Mouse (Mus musculus) embryonic facial prominence, embryonic 10.5 days (tissue): Measurements from ENCODE around the gene Mfsd4a. TPM values are rescaled to one million over a fixed set of nuclear protein-coding genes. Genes with fewer than 3 reads are reported as not detected.

Source experiments
- DNase-seq: peaks from one replicate; pipeline ENCODE4 v3.0.0-alpha.2; 2017; ENCODE audit warnings: low spot score
- H3K27ac ChIP-seq: fragments of 300-500 bp; sonication (generic); replicated peaks from 2 replicates; pipeline ENCODE4 v1.5.1; 2016; ENCODE audit warnings: mild to moderate bottlenecking
- H3K27me3 ChIP-seq: fragments of 300-500 bp; sonication (generic); replicated peaks from 2 replicates; pipeline ENCODE4 v1.6.1; 2016; ENCODE audit warnings: low read depth, mild to moderate bottlenecking; ENCODE audit not compliant: poor library complexity, severe bottlenecking
- H3K36me3 ChIP-seq: fragments of 300-500 bp; sonication (generic); replicated peaks from 2 replicates; pipeline ENCODE4 v1.6.1; 2016; ENCODE audit warnings: mild to moderate bottlenecking, moderate library complexity
- H3K4me1 ChIP-seq: fragments of 300-500 bp; sonication (generic); 2 replicates; pipeline ENCODE4 v1.6.1; 2016
- H3K4me3 ChIP-seq: fragments of 300-500 bp; sonication (generic); 2 replicates; pipeline ENCODE4 v1.5.1; 2016; ENCODE audit warnings: mild to moderate bottlenecking, moderate library complexity
- H3K9me3 ChIP-seq: fragments of 300-500 bp; sonication (generic); 2 replicates; pipeline ENCODE4 v1.6.1; 2016; ENCODE audit warnings: mild to moderate bottlenecking
- whole genome bisulfite sequencing: fragments of 180-500 bp; shearing (Covaris S2); methylation state at CpG from one replicate; pipeline ENCODE4 v1.1.7; 2016; 5-methylcytosine and 5-hydroxymethylcytosine counted together
- polyA plus RNA-seq: library from polyadenylated mRNA; unstranded; fragments of >200 nt; fragmentation: Nextera tagmentation; extraction: Ambion mirVana; gene quantifications from 2 replicates; pipeline ENCODE4 v1.2.1, GENCODE M21; 2016

Gene Mfsd4a
- polyA plus RNA-seq, 1 experiment from 2014 or later, result 12.5 TPM

DNA sequence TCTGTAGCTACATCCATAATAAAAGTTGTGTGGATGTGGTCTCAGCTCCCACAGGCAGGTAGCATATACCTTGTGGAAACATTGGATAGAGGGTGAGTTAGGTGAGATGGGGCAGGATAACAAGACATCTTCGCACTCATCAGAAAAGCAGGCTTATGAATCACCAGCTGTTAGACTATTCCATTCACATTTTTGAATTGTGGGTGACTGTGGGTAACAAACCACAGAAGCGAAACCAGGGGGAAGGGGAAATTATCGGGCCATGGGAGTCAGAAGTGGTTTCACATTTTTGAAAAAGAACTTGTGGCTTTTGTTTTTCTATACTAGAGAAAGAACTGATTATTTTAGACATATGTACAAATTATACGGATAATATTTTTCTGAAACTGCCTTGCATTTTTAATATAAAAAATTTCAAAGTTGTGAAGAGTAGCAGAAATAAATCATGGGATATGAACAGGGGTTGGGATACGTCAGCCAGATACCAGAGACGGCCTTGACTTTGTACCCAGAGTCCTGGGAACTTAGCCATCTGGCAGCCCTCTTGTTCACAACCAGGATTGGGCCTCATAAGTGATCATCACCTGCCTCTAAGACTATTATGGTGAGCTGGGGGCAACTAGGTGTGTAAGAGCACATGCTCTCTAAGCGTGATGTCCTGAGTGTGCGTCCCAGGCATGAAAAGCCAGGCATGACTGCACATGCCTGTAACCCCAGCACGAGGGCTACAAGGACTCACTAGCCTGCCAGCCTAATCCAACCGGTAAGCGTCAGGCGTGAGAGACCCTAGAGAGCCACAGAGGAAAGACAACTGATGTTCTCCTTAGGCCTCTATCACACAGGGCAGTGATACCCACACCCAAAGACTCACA, 74.5 kb downstream of the Mfsd4a start:
- WGBS, result 86% methylated on average over 12 of the region's 12 CpGs
- H3K4me3 ChIP-seq, result no peak overlapping the region
- H3K36me3 ChIP-seq, result no peaks in the 10 kb centered on the region
- no peaks in the 10 kb centered on the region for H3K4me1 ChIP-seq
- H3K27me3 ChIP-seq, result no peaks in the 10 kb centered on the region
- H3K9me3 ChIP-seq, result no peaks in the 10 kb centered on the region
- DNase-seq, result no peak
- H3K27ac ChIP-seq, result no peak overlapping the region

DNA sequence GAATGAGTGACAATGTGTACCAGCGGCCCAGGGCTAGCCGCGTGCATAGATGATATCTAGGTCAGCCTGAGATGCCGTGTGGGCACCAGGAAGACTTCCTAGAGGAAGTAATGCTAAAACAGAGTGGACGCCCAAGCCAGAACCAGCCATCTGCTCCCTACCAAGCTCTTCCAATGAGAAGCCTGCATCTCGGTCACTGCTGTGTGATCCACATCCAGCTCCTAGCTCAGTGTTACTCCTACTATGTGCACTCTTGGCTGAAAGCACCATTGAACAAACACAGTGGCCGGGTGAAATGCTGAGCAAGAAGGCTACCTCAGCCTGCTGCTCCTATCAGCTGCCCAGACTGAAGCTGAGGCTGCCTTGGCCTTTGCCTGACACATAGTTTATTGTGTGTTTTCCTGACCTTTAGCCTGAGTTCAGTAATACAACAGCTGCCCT, 75.3 kb downstream of the Mfsd4a start:
- Histone ChIP-seq H3K4me3 (no peak overlapping the region), H3K36me3 (no peaks in the 10 kb centered on the region), H3K27ac (no peak overlapping the region), H3K4me1 (no peaks in the 10 kb centered on the region), H3K27me3 (no peaks in the 10 kb centered on the region), H3K9me3 (no peaks in the 10 kb centered on the region)
- WGBS, result 83% methylated on average over 7 of the region's 7 CpGs
- no peak for DNase-seq

DNA sequence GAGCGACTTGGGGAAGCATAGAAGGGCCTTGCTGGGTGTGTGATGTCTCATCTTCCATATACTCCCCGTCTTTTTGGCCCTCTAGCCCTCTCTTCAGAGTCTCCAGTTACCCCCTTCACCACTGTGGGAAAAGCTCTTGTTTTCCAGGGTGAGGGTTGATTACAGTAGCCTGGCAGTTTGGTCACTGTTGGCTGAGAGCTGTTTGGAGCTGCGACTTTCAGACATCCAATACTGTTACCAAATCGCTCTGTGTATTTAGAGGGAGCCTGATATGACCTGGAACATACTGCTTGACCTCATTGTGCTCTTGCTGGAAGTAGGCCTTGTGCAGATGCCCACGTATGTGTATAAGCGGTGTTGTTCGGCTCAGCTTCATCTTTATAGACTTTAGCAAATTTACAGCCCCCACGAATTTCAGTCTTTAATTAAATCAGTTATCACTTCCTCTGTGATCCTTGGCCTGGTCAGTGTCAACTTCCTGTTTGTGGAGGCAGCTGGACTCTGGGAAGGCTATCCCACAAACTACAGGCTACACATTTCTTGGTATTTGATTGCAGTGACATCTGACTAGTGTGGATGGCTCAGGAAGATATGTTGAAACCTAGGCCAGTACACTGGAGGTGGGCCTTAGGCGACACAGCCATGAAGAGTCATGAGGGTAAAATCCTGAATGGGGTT, 77.6 kb downstream of the Mfsd4a start:
- 85% methylated on average over 9 of the region's 9 CpGs for WGBS
- Histone ChIP-seq H3K36me3 (no peaks in the 10 kb centered on the region), H3K4me3 (no peak overlapping the region), H3K9me3 (no peaks in the 10 kb centered on the region), H3K4me1 (no peaks in the 10 kb centered on the region), H3K27ac (no peak overlapping the region), H3K27me3 (no peaks in the 10 kb centered on the region)
- no peak for DNase-seq

DNA sequence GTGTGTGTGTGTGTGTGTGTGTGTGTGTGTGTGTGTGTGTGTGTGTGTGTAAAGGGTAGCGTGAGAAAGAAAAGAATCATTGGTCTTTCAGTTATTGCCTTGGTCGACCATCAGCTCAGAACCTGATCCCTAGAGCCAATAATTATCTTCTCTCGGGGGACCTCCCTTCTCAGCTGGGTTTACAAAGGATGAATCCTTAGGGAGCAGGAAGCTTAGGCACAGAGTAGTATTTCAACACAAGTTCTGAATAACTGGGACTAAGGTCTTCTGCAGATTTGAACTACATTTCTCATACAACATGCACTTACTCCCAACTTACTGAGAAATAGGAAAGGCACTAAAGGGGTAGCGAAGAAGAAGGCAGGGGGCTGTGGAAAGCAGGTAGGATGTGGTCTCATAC, 78.4 kb downstream of the Mfsd4a start:
- WGBS, result 73% methylated on average over 4 of the region's 4 CpGs
- no peak for DNase-seq
- H3K27ac ChIP-seq, result no peak overlapping the region
- no peaks in the 10 kb centered on the region for H3K27me3 ChIP-seq
- H3K4me3 ChIP-seq, result no peak overlapping the region
- no peaks in the 10 kb centered on the region for H3K9me3 ChIP-seq
- no peaks in the 10 kb centered on the region for H3K4me1 ChIP-seq
- no peaks in the 10 kb centered on the region for H3K36me3 ChIP-seq

DNA sequence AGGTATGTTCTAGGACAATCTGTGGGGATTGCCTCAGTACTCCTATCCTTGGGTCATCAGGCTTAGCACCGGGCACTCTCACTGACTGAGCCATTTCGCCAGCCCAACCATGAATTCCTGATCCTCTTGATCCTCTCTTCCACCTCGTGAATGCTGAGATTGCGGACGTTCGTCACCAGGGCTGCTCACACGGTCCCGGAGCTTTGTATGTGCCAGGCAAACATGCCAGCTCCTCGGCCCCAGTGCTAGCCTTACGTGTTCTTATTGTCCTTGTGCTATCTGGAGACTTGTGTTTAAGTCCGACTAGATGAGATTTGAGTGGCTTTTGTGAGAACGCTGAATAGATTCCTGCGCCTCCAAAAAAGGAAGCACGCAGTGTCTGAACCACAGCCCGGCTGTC, 80.4 kb downstream of the Mfsd4a start:
- no peak overlapping the region for H3K4me3 ChIP-seq
- no peaks in the 10 kb centered on the region for H3K9me3 ChIP-seq
- no peaks in the 10 kb centered on the region for H3K4me1 ChIP-seq
- WGBS, result 76% methylated on average over 15 of the region's 15 CpGs
- no peak for DNase-seq
- H3K27ac ChIP-seq, result no peak overlapping the region
- no peaks in the 10 kb centered on the region for H3K27me3 ChIP-seq
- H3K36me3 ChIP-seq, result no peaks in the 10 kb centered on the region

DNA sequence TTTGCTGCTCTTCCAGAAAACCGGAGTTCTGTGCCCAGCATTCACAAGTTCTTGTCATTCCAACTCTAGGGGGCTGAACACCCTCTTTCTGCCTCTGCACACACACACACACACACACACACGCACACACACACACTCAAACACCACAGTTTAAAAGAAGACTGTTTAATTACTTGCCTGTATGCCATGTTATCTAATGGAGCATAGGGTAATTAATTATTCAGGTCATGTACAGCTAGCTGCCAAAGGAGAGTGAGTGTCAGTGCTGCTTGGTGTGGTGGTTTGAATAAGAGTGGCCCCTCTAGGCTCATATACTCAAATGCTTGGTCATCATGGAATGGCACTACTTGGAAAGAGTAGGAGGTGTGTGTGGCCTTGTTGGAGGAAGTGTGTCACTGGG, 84.1 kb downstream of the Mfsd4a start:
- peaks cover 15% of the 10 kb centered on the region for H3K4me1 ChIP-seq
- no peak for DNase-seq
- H3K27ac ChIP-seq, result no peak overlapping the region
- 83% methylated on average over 2 of the region's 2 CpGs for WGBS
- no peaks in the 10 kb centered on the region for H3K9me3 ChIP-seq
- no peak overlapping the region for H3K4me3 ChIP-seq
- H3K27me3 ChIP-seq, result no peaks in the 10 kb centered on the region; the same call in 1 of the 2 replicates
- H3K36me3 ChIP-seq, result peaks cover 1% of the 10 kb centered on the region; the same call in 1 of the 2 replicates

DNA sequence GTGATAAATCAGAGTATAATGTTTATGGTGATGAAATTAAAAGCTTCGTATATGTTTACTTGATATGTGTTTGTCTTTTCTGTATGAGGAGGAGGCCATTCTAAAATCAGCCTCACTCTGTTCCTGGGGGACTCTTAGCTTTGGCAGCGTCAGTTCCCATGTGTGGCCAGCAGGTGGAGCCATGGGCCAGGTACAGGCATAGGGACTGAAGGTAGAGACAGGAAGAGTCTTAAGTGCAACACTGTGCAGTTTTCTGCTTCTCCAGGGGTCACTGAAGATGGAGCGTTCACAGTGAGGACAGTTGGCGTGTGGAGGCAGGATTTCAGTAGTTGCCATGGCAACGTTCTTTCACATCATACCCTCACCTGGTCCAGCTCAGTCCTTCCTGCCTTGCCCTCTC, 85.0 kb downstream of the Mfsd4a start:
- Histone ChIP-seq H3K9me3 (no peaks in the 10 kb centered on the region), H3K27me3 (no peaks in the 10 kb centered on the region; the same call in 1 of the 2 replicates), H3K4me1 (peaks cover 18% of the 10 kb centered on the region), H3K4me3 (no peak overlapping the region), H3K36me3 (peaks cover 8% of the 10 kb centered on the region), H3K27ac (no peak overlapping the region)
- peak; percentile 80 for DNase-seq
- WGBS, result 15% methylated on average over 5 of the region's 5 CpGs

DNA sequence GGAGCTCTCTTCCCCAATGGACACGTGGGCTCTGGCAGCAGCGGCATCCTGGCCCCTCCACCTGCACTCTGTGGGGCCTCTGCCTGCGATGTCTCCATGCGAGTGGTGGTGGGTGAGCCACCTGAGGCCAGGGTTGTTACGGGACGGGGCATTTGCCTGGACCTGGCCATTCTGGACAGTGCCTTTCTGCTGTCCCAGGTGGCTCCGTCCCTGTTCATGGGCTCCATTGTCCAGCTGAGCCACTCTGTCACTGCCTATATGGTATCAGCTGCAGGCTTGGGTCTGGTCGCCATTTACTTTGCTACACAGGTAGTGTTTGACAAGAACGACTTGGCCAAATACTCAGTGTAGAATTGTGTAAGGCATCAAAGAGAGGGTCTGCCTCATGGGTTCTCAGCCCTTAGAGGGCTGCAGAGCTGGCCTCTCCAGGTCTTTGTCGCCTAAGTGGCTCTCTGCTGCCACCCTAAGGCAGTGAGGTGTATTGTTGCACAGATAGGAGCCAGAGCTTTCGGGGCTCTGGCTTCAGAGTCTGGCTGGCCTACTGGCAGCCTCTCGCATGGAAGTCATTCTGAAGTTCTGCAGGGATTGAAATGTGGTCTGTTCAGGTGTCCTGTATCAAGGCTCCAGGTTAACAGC, 86.4 kb downstream of the Mfsd4a start:
- H3K27ac ChIP-seq, result peak overlapping the region; percentile 25; the same call in 1 of the 2 replicates
- peak; percentile 81 for DNase-seq
- H3K4me3 ChIP-seq, result no peak overlapping the region

DNA sequence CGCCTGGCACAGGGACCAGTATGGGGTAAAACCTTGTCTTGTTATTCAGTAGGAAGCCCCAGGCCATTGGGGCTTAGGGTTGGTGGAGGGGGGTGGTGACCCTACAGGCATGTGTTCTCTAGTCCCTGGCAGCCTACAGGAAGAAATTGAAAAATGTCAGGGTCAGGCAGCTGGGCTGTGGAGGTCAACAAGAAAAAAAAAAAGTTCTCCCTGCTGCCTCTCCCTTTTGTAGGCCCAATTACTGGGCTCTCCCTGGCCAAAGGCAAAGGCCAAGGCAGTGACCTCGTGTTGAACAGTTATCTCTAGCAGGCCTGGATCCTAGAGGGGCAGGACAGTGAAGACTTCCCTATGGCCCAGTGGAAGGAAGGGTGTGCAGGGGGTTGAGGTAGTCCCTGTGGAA, 87.4 kb downstream of the Mfsd4a start:
- Histone ChIP-seq H3K4me3 (no peak overlapping the region), H3K36me3 (peaks cover 14% of the 10 kb centered on the region), H3K27me3 (peaks cover 12% of the 10 kb centered on the region), H3K27ac (no peak overlapping the region), H3K9me3 (no peaks in the 10 kb centered on the region), H3K4me1 (peaks cover 28% of the 10 kb centered on the region)
- 10% methylated on average over 2 of the region's 2 CpGs for WGBS
- peak; percentile 25 for DNase-seq

More for the DNA sequence above, 86.4 kb downstream of the Mfsd4a start:
- WGBS, result 46% methylated on average over 12 of the region's 12 CpGs
- peaks cover 21% of the 10 kb centered on the region for H3K4me1 ChIP-seq
- peaks cover 11% of the 10 kb centered on the region for H3K27me3 ChIP-seq
- peaks cover 14% of the 10 kb centered on the region for H3K36me3 ChIP-seq
- no peaks in the 10 kb centered on the region for H3K9me3 ChIP-seq

DNA sequence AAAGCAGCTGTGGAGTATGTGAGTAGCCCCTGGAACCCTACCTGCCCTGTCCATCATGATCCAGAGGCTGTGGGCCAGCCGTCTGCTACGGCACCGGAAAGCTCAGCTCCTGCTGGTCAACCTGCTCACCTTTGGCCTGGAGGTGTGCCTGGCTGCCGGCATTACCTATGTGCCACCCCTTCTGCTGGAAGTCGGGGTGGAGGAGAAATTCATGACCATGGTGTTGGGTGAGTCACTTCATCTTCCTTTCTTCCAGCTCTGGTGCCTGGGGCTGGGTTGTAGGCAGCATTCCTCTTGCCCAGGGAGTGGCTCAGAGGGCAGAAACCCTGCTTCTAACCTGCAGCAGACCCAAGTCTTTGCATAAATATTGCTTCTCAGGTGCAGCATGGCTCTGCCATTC, 91.0 kb downstream of the Mfsd4a start:
- peaks cover 39% of the 10 kb centered on the region for H3K27me3 ChIP-seq
- WGBS, result 78% methylated on average over 5 of the region's 5 CpGs
- H3K4me1 ChIP-seq, result peaks cover 60% of the 10 kb centered on the region
- no peaks in the 10 kb centered on the region for H3K9me3 ChIP-seq
- no peak overlapping the region for H3K4me3 ChIP-seq
- no peak for DNase-seq
- peaks cover 14% of the 10 kb centered on the region for H3K36me3 ChIP-seq
- no peak overlapping the region for H3K27ac ChIP-seq

DNA sequence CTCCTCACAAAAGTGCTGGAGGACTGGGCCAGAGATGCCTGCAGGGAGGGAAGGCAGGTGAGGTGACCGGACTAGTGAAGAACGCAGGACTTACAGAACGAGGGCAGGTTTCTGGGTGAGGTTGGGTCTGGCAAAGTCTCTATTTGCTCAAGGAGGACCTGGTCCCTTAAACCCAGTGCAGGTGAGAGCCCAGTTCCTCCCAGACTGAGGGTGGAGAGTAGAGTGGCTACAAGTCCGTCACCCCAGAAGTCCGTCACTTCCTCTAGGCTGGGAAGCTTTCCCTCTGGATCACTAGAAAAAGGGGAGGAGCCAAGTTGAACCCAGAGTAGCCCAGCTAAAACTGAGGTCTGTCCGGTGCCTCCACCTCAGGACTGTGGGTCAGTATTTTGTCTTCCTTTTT, 93.9 kb downstream of the Mfsd4a start:
- Histone ChIP-seq H3K4me1 (peaks cover 74% of the 10 kb centered on the region), H3K27me3 (peaks cover 52% of the 10 kb centered on the region), H3K36me3 (peaks cover 14% of the 10 kb centered on the region), H3K27ac (0 out of 2 replicates have a peak overlapping the region, but pooled peaks have one; percentile 15), H3K4me3 (no peak overlapping the region), H3K9me3 (no peaks in the 10 kb centered on the region)
- no peak for DNase-seq
- WGBS, result 70% methylated on average over 6 of the region's 6 CpGs
